Mouse (Mus musculus) thymus, postnatal 14 days (tissue): Measurements from ENCODE around the gene Scn8a.

ENCODE experiments used
- DNase-seq: peaks from one replicate; pipeline ENCODE4 v3.0.0; 2021

Scn8a gene

GRCm38 (mm10) chr15:101075656-101076055 lies 206.0 kb downstream of the Scn8a start:
- DNase-seq = no peak

GRCm38 (mm10) chr15:101076071-101077000 lies 206.7 kb downstream of the Scn8a start:
- DNase-seq = no peak

GRCm38 (mm10) chr15:101077001-101077812 lies 207.5 kb downstream of the Scn8a start:
- no peak for DNase-seq

- no peak for DNase-seq
Measured at GRCm38 (mm10) chr15:101077813-101078730, 208.4 kb downstream of the Scn8a start, which contains the start of gene Fignl2. Gene Fignl2, minus strand, starts transcription at chr15:101078567.

GRCm38 (mm10) chr15:101078731-101079156 lies 209.1 kb downstream of the Scn8a start:
- no peak for DNase-seq

GRCm38 (mm10) chr15:101080031-101080520 lies 210.4 kb downstream of the Scn8a start:
- DNase-seq = no peak

- no peak for DNase-seq
Measured at GRCm38 (mm10) chr15:101081035-101081548, 211.4 kb downstream of the Scn8a start.

GRCm38 (mm10) chr15:101082236-101082635 lies 212.6 kb downstream of the Scn8a start:
- no peak for DNase-seq

GRCm38 (mm10) chr15:101084499-101084898 lies 214.8 kb downstream of the Scn8a start:
- DNase-seq = no peak

GRCm38 (mm10) chr15:101086451-101086850 lies 216.8 kb downstream of the Scn8a start:
- DNase-seq = no peak

- no peak for DNase-seq
Measured at GRCm38 (mm10) chr15:101086956-101087355, 217.3 kb downstream of the Scn8a start.

- no peak for DNase-seq
Measured at GRCm38 (mm10) chr15:101088291-101088690, 218.6 kb downstream of the Scn8a start.

- DNase-seq = no peak
Measured at GRCm38 (mm10) chr15:101091551-101091950, 221.9 kb downstream of the Scn8a start.

GRCm38 (mm10) chr15:101092121-101092828 lies 222.6 kb downstream of the Scn8a start:
- no peak for DNase-seq

- no peak for DNase-seq
Measured at GRCm38 (mm10) chr15:101092829-101093648, 223.4 kb downstream of the Scn8a start.

GRCm38 (mm10) chr15:101093988-101094387 lies 224.3 kb downstream of the Scn8a start:
- DNase-seq = no peak

GRCm38 (mm10) chr15:101094979-101095378 lies 225.3 kb downstream of the Scn8a start:
- no peak for DNase-seq

- no peak for DNase-seq
Measured at GRCm38 (mm10) chr15:101095392-101095791, 225.7 kb downstream of the Scn8a start.
